Mouse (Mus musculus) forebrain, embryonic 16.5 days (tissue): Measurements from ENCODE around the gene Phgr1. TPM values are rescaled to one million over a fixed set of nuclear protein-coding genes. Genes with fewer than 3 reads are reported as not detected.

Experiments
- ATAC-seq: fragments of 200-750 bp; cut with Nextera tagmentation; 2 replicates; pipeline ENCODE4 v1.8.0; 2017; ENCODE audit warnings: mild to moderate bottlenecking, moderate library complexity
- H3K27ac ChIP-seq: fragments of 300-500 bp; sonication (generic); 2 replicates; pipeline ENCODE4 v1.5.1; 2014; ENCODE audit warnings: low read length, control low read depth
- H3K27me3 ChIP-seq: fragments of 300-500 bp; sonication (generic); replicated peaks from 2 replicates; pipeline ENCODE4 v1.6.1; 2014; ENCODE audit warnings: low read length; ENCODE audit not compliant: control insufficient read depth, insufficient read depth
- H3K36me3 ChIP-seq: fragments of 300-500 bp; sonication (generic); 2 replicates; pipeline ENCODE4 v1.6.1; 2014; ENCODE audit not compliant: control insufficient read depth, insufficient read depth
- H3K4me1 ChIP-seq: fragments of 300-500 bp; sonication (generic); replicated peaks from 2 replicates; pipeline ENCODE4 v1.6.1; 2014; ENCODE audit warnings: low read length; ENCODE audit not compliant: control insufficient read depth, insufficient read depth
- H3K4me2 ChIP-seq: fragments of 300-500 bp; sonication (generic); 2 replicates; pipeline ENCODE4 v1.6.1; 2014; ENCODE audit warnings: mild to moderate bottlenecking, low read length, control low read depth
- H3K4me3 ChIP-seq: fragments of 300-500 bp; sonication (generic); replicated peaks from 2 replicates; pipeline ENCODE4 v1.5.1; 2014; ENCODE audit warnings: mild to moderate bottlenecking, low read length, control low read depth
- H3K9ac ChIP-seq: fragments of 300-500 bp; sonication (generic); replicated peaks from 2 replicates; pipeline ENCODE4 v1.6.1; 2014; ENCODE audit warnings: low read depth, low read length, control low read depth
- H3K9me3 ChIP-seq: fragments of 300-500 bp; sonication (generic); 2 replicates; pipeline ENCODE4 v1.6.1; 2016; ENCODE audit warnings: low read length; ENCODE audit not compliant: control insufficient read depth
- WGBS: fragments of 180-500 bp; shearing (Covaris S2); extraction: QIAGEN DNeasy Blood & Tissue Kit; methylation state at CpG from one replicate; pipeline ENCODE4 v1.1.7; 2014; 5-methylcytosine and 5-hydroxymethylcytosine counted together
- polyA plus RNA-seq: library from polyadenylated mRNA; unstranded; fragments of >200 nt; fragmentation: Nextera tagmentation; extraction: Ambion mirVana; gene quantifications from 2 replicates; pipeline ENCODE4 v1.2.1, GENCODE M21; 2015

The Phgr1 gene
- polyA plus RNA-seq, 1 experiment from 2014 or later, result not detected

- no peaks in the 10 kb centered on the region for H3K36me3 ChIP-seq
- peaks cover 22% of the 10 kb centered on the region for H3K4me1 ChIP-seq
- WGBS, result 83% methylated on average over 5 of the region's 5 CpGs
- H3K4me2 ChIP-seq, result no peak overlapping the region
- no peaks in the 10 kb centered on the region for H3K27me3 ChIP-seq
- peak overlapping the region; percentile 21; the same call in 1 of the 2 replicates for H3K27ac ChIP-seq
- H3K9ac ChIP-seq, result no peak overlapping the region
- no peak for ATAC-seq
- no peaks in the 10 kb centered on the region for H3K9me3 ChIP-seq
- no peak overlapping the region for H3K4me3 ChIP-seq
These were observed 40.6 kb upstream of the Phgr1 start for GRCm38 (mm10) chr2:118731981-118732380.

GRCm38 (mm10) chr2:118733341-118733740, 39.2 kb upstream of the Phgr1 start:
- Histone ChIP-seq H3K4me2 (no peak overlapping the region), H3K9ac (no peak overlapping the region), H3K9me3 (no peaks in the 10 kb centered on the region), H3K4me1 (peaks cover 20% of the 10 kb centered on the region), H3K36me3 (no peaks in the 10 kb centered on the region), H3K27ac (peak overlapping the region; percentile 31), H3K27me3 (no peaks in the 10 kb centered on the region), H3K4me3 (no peak overlapping the region)
- WGBS, result 21% methylated on average over 5 of the region's 5 CpGs
- peak; percentile 84 for ATAC-seq

- H3K4me3 ChIP-seq, result no peak overlapping the region
- H3K27me3 ChIP-seq, result 0 out of 2 replicates have a peak, but pooled peaks cover 7% of the 10 kb centered on the region
- H3K27ac ChIP-seq, result no peak overlapping the region
- no peak overlapping the region for H3K4me2 ChIP-seq
- 70% methylated on average over 3 of the region's 3 CpGs for WGBS
- H3K9me3 ChIP-seq, result no peaks in the 10 kb centered on the region
- no peak for ATAC-seq
- peaks cover 7% of the 10 kb centered on the region for H3K4me1 ChIP-seq
- no peaks in the 10 kb centered on the region for H3K36me3 ChIP-seq
- no peak overlapping the region for H3K9ac ChIP-seq
These were observed 32.2 kb upstream of the Phgr1 start for GRCm38 (mm10) chr2:118740341-118740740.

GRCm38 (mm10) chr2:118741183-118741582, 31.4 kb upstream of the Phgr1 start:
- no peak overlapping the region for H3K4me2 ChIP-seq
- H3K36me3 ChIP-seq, result no peaks in the 10 kb centered on the region
- H3K9ac ChIP-seq, result no peak overlapping the region
- no peak for ATAC-seq
- H3K9me3 ChIP-seq, result no peaks in the 10 kb centered on the region
- H3K4me3 ChIP-seq, result no peak overlapping the region
- no peak overlapping the region for H3K27ac ChIP-seq
- 0 out of 2 replicates have a peak, but pooled peaks cover 7% of the 10 kb centered on the region for H3K27me3 ChIP-seq
- 66% methylated on average over 9 of the region's 9 CpGs for WGBS
- peaks cover 7% of the 10 kb centered on the region for H3K4me1 ChIP-seq

GRCm38 (mm10) chr2:118743261-118743943, 29.2 kb upstream of the Phgr1 start:
- no peak overlapping the region for H3K9ac ChIP-seq
- no peak overlapping the region for H3K4me2 ChIP-seq
- 0 out of 2 replicates have a peak, but pooled peaks cover 7% of the 10 kb centered on the region for H3K27me3 ChIP-seq
- ATAC-seq, result no peak
- 20% methylated on average over 8 of the region's 8 CpGs for WGBS
- no peak overlapping the region for H3K27ac ChIP-seq
- no peak overlapping the region for H3K4me3 ChIP-seq
- H3K9me3 ChIP-seq, result no peaks in the 10 kb centered on the region
- H3K4me1 ChIP-seq, result peaks cover 21% of the 10 kb centered on the region
- H3K36me3 ChIP-seq, result no peaks in the 10 kb centered on the region

- no peak for ATAC-seq
- Histone ChIP-seq H3K9ac (no peak overlapping the region), H3K9me3 (no peaks in the 10 kb centered on the region), H3K27me3 (0 out of 2 replicates have a peak, but pooled peaks cover 7% of the 10 kb centered on the region), H3K4me3 (peak overlapping the region; percentile 82; the same call in 1 of the 2 replicates), H3K4me1 (peaks cover 28% of the 10 kb centered on the region), H3K27ac (no peak overlapping the region), H3K4me2 (peak overlapping the region; percentile 78), H3K36me3 (no peaks in the 10 kb centered on the region)
- WGBS, result 8% methylated on average over 7 of the region's 7 CpGs
These were observed 27.9 kb upstream of the Phgr1 start for GRCm38 (mm10) chr2:118744621-118745020.

- H3K27me3 ChIP-seq, result 0 out of 2 replicates have a peak, but pooled peaks cover 7% of the 10 kb centered on the region
- WGBS, result under 1% methylated on average over 52 of the region's 57 CpGs
- peak within 1 kb of the TSS; percentile 12; the same call in 1 of the 2 replicates for H3K27ac ChIP-seq
- H3K4me2 ChIP-seq, result peak within 1 kb of the TSS; percentile 78
- no peaks in the 10 kb centered on the region for H3K9me3 ChIP-seq
- H3K4me1 ChIP-seq, result peaks cover 28% of the 10 kb centered on the region
- H3K36me3 ChIP-seq, result no peaks in the 10 kb centered on the region
- H3K4me3 ChIP-seq, result peak within 1 kb of the TSS; percentile 82
- peak; percentile 95 for ATAC-seq
- peak within 1 kb of the TSS; percentile 86 for H3K9ac ChIP-seq
These were observed 27.2 kb upstream of the Phgr1 start, which contains the start of gene Inafm2 for GRCm38 (mm10) chr2:118745232-118745884. TSS of gene Inafm2 (plus strand) at chr2:118745758.

GRCm38 (mm10) chr2:118745915-118746901, 26.4 kb upstream of the Phgr1 start:
- Histone ChIP-seq H3K4me3 (peak overlapping the region; percentile 82), H3K27me3 (0 out of 2 replicates have a peak, but pooled peaks cover 7% of the 10 kb centered on the region), H3K36me3 (no peaks in the 10 kb centered on the region), H3K27ac (peak overlapping the region; percentile 12; the same call in 1 of the 2 replicates), H3K4me1 (peaks cover 28% of the 10 kb centered on the region), H3K9ac (peak overlapping the region; percentile 86), H3K4me2 (peak overlapping the region; percentile 78), H3K9me3 (no peaks in the 10 kb centered on the region)
- ATAC-seq, result peak; percentile 32
- under 1% methylated on average over 83 of the region's 113 CpGs for WGBS
